Mouse (Mus musculus): Measurements from ENCODE around the gene Usp2. TPM values are rescaled to one million over a fixed set of nuclear protein-coding genes. Genes with fewer than 3 reads are reported as not detected.

Gene Usp2
- total RNA-seq, 2 experiments from 2014 or later, result 142 to 224 TPM

- intact Hi-C loops (cut with DNase I; ENCODE audit: low total_unique reads), result no loop called here
- DNase-seq, result peak; percentile 97
These were observed 17.9 kb downstream of the Usp2 start for GRCm38 (mm10) chr9:44084659-44085229.

- no peak for DNase-seq
- intact Hi-C loops (cut with DNase I; ENCODE audit: low total_unique reads), result no loop called here
These were observed 18.5 kb downstream of the Usp2 start for GRCm38 (mm10) chr9:44085276-44085675.

GRCm38 (mm10) chr9:44085741-44086665 is 19.2 kb downstream of the Usp2 start:
- peak; percentile 76 for DNase-seq
- intact Hi-C loops (cut with DNase I; ENCODE audit: low total_unique reads), result no loop called here

GRCm38 (mm10) chr9:44086960-44087359 is 20.1 kb downstream of the Usp2 start:
- DNase-seq, result no peak
- intact Hi-C loops (cut with DNase I; ENCODE audit: low total_unique reads), result no loop called here

GRCm38 (mm10) chr9:44087761-44088455 is 21.1 kb downstream of the Usp2 start:
- DNase-seq, result peak; percentile 69
- intact Hi-C loops (cut with DNase I; ENCODE audit: low total_unique reads), result no loop called here

GRCm38 (mm10) chr9:44088877-44089608 is 22.2 kb downstream of the Usp2 start:
- intact Hi-C loops (cut with DNase I; ENCODE audit: low total_unique reads), result no loop called here

GRCm38 (mm10) chr9:44093612-44094503 is 27.0 kb downstream of the Usp2 start:
- intact Hi-C loops (cut with DNase I; ENCODE audit: low total_unique reads), result no loop called here
- DNase-seq, result peak; percentile 85

More at GRCm38 (mm10) chr9:44088877-44089608, 22.2 kb downstream of the Usp2 start:
- DNase-seq, result no peak

GRCm38 (mm10) chr9:44094737-44095136 is 27.9 kb downstream of the Usp2 start:
- intact Hi-C loops (cut with DNase I; ENCODE audit: low total_unique reads), result no loop called here
- DNase-seq, result no peak

GRCm38 (mm10) chr9:44095781-44096180 is 29.0 kb downstream of the Usp2 start:
- DNase-seq, result no peak
- intact Hi-C loops (cut with DNase I; ENCODE audit: low total_unique reads), result no loop called here

GRCm38 (mm10) chr9:44096536-44096935 is 29.7 kb downstream of the Usp2 start:
- intact Hi-C loops (cut with DNase I; ENCODE audit: low total_unique reads), result no loop called here
- no peak for DNase-seq

- intact Hi-C loops (cut with DNase I; ENCODE audit: low total_unique reads), result no loop called here
- DNase-seq, result no peak
These were observed 34.7 kb downstream of the Usp2 start, which contains the start of gene Mfrp for GRCm38 (mm10) chr9:44101490-44101889. Gene Mfrp, plus strand, starts transcription at chr9:44101729.

GRCm38 (mm10) chr9:44104881-44105280 is 38.1 kb downstream of the Usp2 start:
- intact Hi-C loops (cut with DNase I; ENCODE audit: low total_unique reads), result no loop called here
- peak; percentile 42 for DNase-seq

- no peak for DNase-seq
- intact Hi-C loops (cut with DNase I; ENCODE audit: low total_unique reads), result no loop called here
These were observed 39.0 kb downstream of the Usp2 start for GRCm38 (mm10) chr9:44105781-44106180.

- no peak for DNase-seq
- intact Hi-C loops (cut with DNase I; ENCODE audit: low total_unique reads), result no loop called here
These were observed 39.4 kb downstream of the Usp2 start for GRCm38 (mm10) chr9:44106182-44106581.

GRCm38 (mm10) chr9:44106596-44106995 is 39.8 kb downstream of the Usp2 start:
- DNase-seq, result no peak
- intact Hi-C loops (cut with DNase I; ENCODE audit: low total_unique reads), result no loop called here

GRCm38 (mm10) chr9:44107110-44107509 is 40.3 kb downstream of the Usp2 start, which contains the start of gene C1qtnf5:
Gene C1qtnf5, plus strand, starts transcription at chr9:44107245.
- DNase-seq, result peak; percentile 94
- intact Hi-C loops (cut with DNase I; ENCODE audit: low total_unique reads), result no loop called here

GRCm38 (mm10) chr9:44107557-44108179 is 40.8 kb downstream of the Usp2 start:
- DNase-seq, result peak; percentile 76

More at GRCm38 (mm10) chr9:44107557-44108179, 40.8 kb downstream of the Usp2 start:
- intact Hi-C loops (cut with DNase I; ENCODE audit: low total_unique reads), result no loop called here

Data from gastrocnemius, postnatal 14 days (tissue).